Mouse (Mus musculus): ENCODE measurements around the gene Tmem242.
"Not testable (repeated sequence)": the region's sequence is repeated elsewhere in the genome, so short reads cannot be mapped to it uniquely, and the experiment has no call there.

Tmem242 gene

GRCm38 (mm10) chr17:5440159-5440971 lies at the start of gene Tmem242:
TSS of gene Tmem242 (minus strand) at chr17:5440259.
- DNase-seq (ENCODE audit: low read depth), result peak; percentile 76

GRCm38 (mm10) chr17:5488156-5488555 lies 48.1 kb upstream of the Tmem242 start:
- no peak for DNase-seq (ENCODE audit: low read depth)

GRCm38 (mm10) chr17:5484663-5485062 lies 44.6 kb upstream of the Tmem242 start:
- DNase-seq (ENCODE audit: low read depth), result no peak

- DNase-seq (ENCODE audit: low read depth), result no peak
Observed at GRCm38 (mm10) chr17:5483456-5483855, 43.4 kb upstream of the Tmem242 start.

- no peak for DNase-seq (ENCODE audit: low read depth)
Observed at GRCm38 (mm10) chr17:5475960-5476725, 36.1 kb upstream of the Tmem242 start.

GRCm38 (mm10) chr17:5472268-5472667 lies 32.2 kb upstream of the Tmem242 start:
- no peak for DNase-seq (ENCODE audit: low read depth)

- no peak for DNase-seq (ENCODE audit: low read depth)
Observed at GRCm38 (mm10) chr17:5467177-5467576, 27.1 kb upstream of the Tmem242 start.

- DNase-seq (ENCODE audit: low read depth), result no peak
Observed at GRCm38 (mm10) chr17:5466736-5467135, 26.7 kb upstream of the Tmem242 start.

GRCm38 (mm10) chr17:5463912-5464311 lies 23.9 kb upstream of the Tmem242 start:
- no peak for DNase-seq (ENCODE audit: low read depth)

GRCm38 (mm10) chr17:5453657-5454056 lies 13.6 kb upstream of the Tmem242 start:
- DNase-seq (ENCODE audit: low read depth), result no peak

GRCm38 (mm10) chr17:5443751-5444150 lies 3.7 kb upstream of the Tmem242 start:
- DNase-seq (ENCODE audit: low read depth), result no peak

- DNase-seq (ENCODE audit: low read depth), result no peak
Observed at GRCm38 (mm10) chr17:5443260-5443659, 3.2 kb upstream of the Tmem242 start.

GRCm38 (mm10) chr17:5442403-5442802 lies 2.3 kb upstream of the Tmem242 start:
- not testable (repeated sequence) for DNase-seq (ENCODE audit: low read depth)

- no peak for DNase-seq (ENCODE audit: low read depth)
Observed at GRCm38 (mm10) chr17:5439831-5440158, 264 bp downstream of the Tmem242 start.

- DNase-seq (ENCODE audit: low read depth), result no peak
Observed at GRCm38 (mm10) chr17:5429772-5430133, 10.3 kb downstream of the Tmem242 start.

GRCm38 (mm10) chr17:5429090-5429771 lies 10.8 kb downstream of the Tmem242 start:
- peak; percentile 85 for DNase-seq (ENCODE audit: low read depth)

- no peak for DNase-seq (ENCODE audit: low read depth)
Observed at GRCm38 (mm10) chr17:5425204-5425603, 14.9 kb downstream of the Tmem242 start.

- DNase-seq (ENCODE audit: low read depth), result no peak
Observed at GRCm38 (mm10) chr17:5424156-5424555, 15.9 kb downstream of the Tmem242 start.

GRCm38 (mm10) chr17:5421835-5422234 lies 18.2 kb downstream of the Tmem242 start:
- no peak for DNase-seq (ENCODE audit: low read depth)

GRCm38 (mm10) chr17:5419771-5420518 lies 20.1 kb downstream of the Tmem242 start:
- DNase-seq (ENCODE audit: low read depth), result no peak

- DNase-seq (ENCODE audit: low read depth), result no peak
Observed at GRCm38 (mm10) chr17:5419056-5419455, 21.0 kb downstream of the Tmem242 start.

GRCm38 (mm10) chr17:5418545-5418944 lies 21.5 kb downstream of the Tmem242 start, which contains the start of gene Ldhal6b:
TSS of gene Ldhal6b (minus strand) at chr17:5418767.
- no peak for DNase-seq (ENCODE audit: low read depth)
